Mouse (Mus musculus) neural tube, embryonic 10.5 days (tissue): ENCODE measurements at regions not wholly inside any gene's neighbourhood (a gene's known extent, or its start where the extent isn't known, plus 50 kb on each side); places are given as distances from the start of the nearest gene placed in this dataset.

Experiments used
- DNase-seq: peaks from one replicate; pipeline ENCODE4 v3.0.0-alpha.2; 2017; ENCODE audit warnings: low spot score; ENCODE audit errors: extremely low spot score

DNA sequence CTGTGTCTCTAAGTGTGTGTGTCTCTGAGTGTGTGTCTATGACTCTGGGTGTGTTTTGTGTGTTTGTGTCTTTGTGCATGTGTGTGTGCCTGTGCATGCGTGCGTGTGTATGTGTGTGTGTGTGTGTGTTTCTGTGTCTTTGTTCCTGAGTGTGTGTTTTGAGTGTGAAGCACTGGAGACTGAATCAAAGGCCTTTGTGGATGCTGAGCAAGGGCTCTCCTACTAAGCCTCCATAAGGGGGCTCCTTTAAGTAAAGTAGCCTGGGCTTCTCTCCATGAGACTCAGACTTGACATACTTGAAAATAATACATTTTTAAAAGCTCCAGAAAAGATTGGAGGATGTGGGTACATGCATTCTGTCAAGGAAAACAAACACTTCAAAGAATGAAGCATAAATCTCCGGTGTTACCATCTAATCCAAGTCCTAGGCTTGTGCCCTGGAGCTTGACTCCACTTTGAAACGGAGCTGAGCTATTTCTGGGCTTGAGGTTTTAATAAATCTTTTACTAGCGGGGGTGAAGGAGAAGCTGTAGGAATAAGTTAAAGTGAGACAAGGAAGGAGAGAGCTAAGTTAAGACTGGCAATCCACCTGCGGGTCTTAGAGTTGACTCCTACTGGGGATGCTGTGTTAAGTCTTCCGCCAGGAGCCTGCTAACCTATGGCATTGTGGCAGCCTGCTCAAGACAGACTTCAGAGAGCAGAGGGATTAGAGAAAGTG is 73.8 kb upstream of the Il15 start:
- DNase-seq = no peak

DNA sequence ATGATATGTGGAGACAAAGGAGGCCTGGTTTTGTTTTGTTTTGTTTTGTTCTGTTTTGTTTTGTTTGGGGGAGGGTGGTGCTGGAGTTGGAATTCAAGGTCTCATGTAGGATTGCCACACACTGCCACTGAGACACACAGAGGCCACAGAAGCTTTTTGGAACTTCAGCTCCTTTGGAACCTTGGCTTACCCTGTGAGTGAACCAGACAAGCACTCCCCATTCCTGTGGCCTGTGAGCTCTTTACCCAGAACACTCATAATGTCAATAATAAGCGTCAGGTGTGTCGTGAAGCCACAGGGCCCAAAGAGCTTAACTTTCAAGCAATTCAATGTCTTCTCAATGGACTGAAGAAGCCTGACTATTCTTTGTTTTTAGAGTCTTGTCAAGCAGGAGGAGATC is 70.2 kb upstream of the Il15 start:
- DNase-seq = no peak

DNA sequence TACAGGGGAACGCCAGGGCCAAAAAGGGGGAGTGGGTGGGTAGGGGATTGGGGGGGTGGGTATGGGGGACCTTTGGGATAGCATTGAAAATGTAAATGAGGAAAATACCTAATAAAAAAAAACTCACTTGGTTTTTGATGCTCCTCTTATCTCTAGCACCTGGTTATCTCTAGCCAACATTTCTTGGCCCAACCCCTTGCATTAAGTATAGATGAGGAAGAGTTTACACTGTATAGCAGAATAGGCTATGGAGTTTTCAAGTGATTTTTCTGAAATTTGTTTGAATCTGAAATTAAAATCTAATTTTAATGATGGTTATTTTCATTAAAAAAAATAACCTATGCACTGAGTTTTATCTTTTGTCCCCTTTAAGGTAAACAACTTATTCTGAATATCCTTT is 68.8 kb upstream of the Il15 start:
- DNase-seq = no peak

DNA sequence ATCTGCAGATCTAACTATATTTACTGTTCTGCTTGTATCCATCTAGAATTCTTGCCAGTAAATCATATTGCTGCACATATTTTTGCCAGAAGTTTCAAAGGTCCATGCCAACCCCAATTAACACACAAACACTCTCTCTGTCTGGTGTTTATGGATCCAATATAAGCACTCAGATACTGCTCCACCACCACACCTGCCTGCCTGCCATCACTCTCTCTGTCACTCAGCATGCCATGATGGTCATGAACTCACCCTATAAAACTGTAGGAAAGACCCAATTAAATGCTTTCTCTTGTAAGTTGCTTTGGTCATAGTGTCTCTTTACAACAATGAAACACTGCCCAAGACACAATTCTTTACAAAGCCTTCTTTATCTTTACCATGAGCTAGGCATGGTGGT is 66.8 kb upstream of the Il15 start:
- DNase-seq = no peak

DNA sequence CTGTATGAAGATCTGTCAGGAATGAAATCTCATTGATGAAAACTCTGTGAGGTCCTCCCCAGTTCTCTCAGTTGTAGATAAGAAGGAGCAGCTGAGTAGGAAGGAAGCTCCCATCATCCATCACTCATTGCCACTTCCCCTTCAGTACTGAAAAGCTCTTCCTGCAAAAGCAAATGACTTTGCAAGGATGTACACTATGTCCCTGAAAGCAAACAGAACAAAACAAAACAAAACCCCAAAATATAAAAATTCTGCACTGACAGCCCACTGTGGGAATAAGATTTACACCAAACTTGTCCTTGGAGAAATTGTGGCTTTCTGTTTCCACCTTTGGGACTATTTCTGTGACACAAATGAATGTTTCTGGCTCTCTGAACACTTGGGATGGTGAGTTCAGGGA is 59.8 kb upstream of the Il15 start:
- DNase-seq = no peak

DNA sequence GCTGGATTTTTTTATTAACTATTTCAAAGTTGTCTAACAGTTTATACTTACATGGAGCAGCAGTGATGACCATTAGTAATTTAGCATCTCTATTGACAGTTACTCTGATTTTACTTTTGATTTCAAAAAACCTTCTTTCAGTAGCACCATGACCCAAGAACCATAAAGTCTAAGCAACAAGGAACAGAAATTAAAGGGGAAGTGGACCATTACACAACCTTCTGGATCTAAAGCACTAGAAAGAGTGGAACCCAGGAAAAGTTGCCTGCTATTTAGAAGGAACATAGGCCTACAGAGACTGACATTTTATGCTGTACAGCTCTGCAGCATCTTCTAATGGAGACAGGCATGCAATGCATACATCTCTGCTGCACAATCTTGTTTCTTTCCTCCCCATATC is 56.0 kb upstream of the Il15 start:
- DNase-seq = no peak

DNA sequence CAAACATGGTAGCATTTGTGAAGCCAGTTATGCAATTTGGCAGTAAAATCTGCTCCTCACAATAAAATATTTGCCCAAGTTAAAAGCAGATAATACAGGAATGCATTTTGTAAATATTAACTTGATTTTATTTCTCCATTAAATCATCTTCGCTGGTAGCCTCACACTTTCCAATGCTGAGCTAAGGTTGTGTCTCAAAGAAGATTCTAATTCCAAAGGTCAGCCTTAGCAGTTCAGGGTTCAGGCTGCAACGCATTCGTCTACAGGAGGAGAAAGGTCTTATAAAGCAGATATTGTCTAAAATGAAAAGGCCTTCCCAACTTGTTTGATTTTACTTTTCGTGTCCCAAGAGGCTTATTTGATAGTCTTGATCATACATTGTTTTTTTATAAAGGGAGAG is 51.0 kb upstream of the Il15 start:
- no peak for DNase-seq
